Mouse (Mus musculus) CH12.LX (cell line): ENCODE results near the gene Ccer2. TPM values are rescaled to one million over a fixed set of nuclear protein-coding genes. Genes with fewer than 3 reads are reported as not detected.

Experiments used
- DNase-seq: peaks from one replicate; pipeline ENCODE4 v3.0.0-alpha.2; 2013; ENCODE audit errors: extremely low read depth
- H3K27ac ChIP-seq: 2 replicates; pipeline ENCODE4 v1.5.1; 2012; ENCODE audit warnings: low read depth, mild to moderate bottlenecking, control low read depth, moderate library complexity; ENCODE audit not compliant: insufficient read depth
- H3K27me3 ChIP-seq: replicated peaks from 2 replicates; pipeline ENCODE3; 2012; ENCODE audit warnings: inconsistent platforms
- H3K36me3 ChIP-seq, 2 experiments: replicated peaks in 1 of 2; 2 replicates each; pipeline versions ENCODE3 to v1.6.1; 2012; ENCODE audit warnings: inconsistent platforms in 1 of 2, low read length in 1 of 2, mild to moderate bottlenecking in 1 of 2, mixed read lengths in 1 of 2, moderate library complexity in 1 of 2; ENCODE audit not compliant: control insufficient read depth in 1 of 2, insufficient read depth in 1 of 2
- H3K4me1 ChIP-seq, 2 experiments: 2 replicates each; pipeline ENCODE4 v1.6.1; 2012; ENCODE audit warnings: inconsistent platforms in 1 of 2, moderate library complexity in 1 of 2; ENCODE audit not compliant: insufficient read depth in 2 of 2, control insufficient read depth in 1 of 2
- H3K4me2 ChIP-seq: 2 replicates; pipeline ENCODE4 v1.6.1; 2012; ENCODE audit warnings: low read depth, mild to moderate bottlenecking, control low read depth; ENCODE audit not compliant: poor library complexity, insufficient read depth, severe bottlenecking
- H3K4me3 ChIP-seq, 3 experiments: fragments of 150-350 bp in 1 of 3; sonication (generic) in 1 of 3; replicated peaks in 1 of 3; 2 replicates each; pipeline versions ENCODE3 to v1.5.1; 2011 to 2012; ENCODE audit warnings: low read depth in 2 of 3, low read length in 2 of 3, mild to moderate bottlenecking in 2 of 3, moderate library complexity in 2 of 3, control low read depth in 1 of 3, improper control_type of control experiment in 1 of 3, inconsistent platforms in 1 of 3, mixed read lengths in 1 of 3; ENCODE audit not compliant: poor library complexity in 1 of 3
- H3K79me2 ChIP-seq: replicated peaks from 2 replicates; pipeline ENCODE4 v1.6.1; 2012; ENCODE audit warnings: mild to moderate bottlenecking, moderate library complexity; ENCODE audit not compliant: control insufficient read depth, poor library complexity, insufficient read depth, severe bottlenecking; ENCODE audit errors: extremely low read depth
- H3K9ac ChIP-seq: 2 replicates; pipeline ENCODE4 v1.6.1; 2012; ENCODE audit warnings: low read depth, mild to moderate bottlenecking, control low read depth, moderate library complexity; ENCODE audit not compliant: insufficient read depth
- H3K9me3 ChIP-seq: replicated peaks from 2 replicates; pipeline ENCODE3; 2012; ENCODE audit warnings: low read length, inconsistent platforms, mixed read lengths
- BHLHE40 ChIP-seq: IDR thresholded peaks from 2 replicates; pipeline ENCODE4 v1.6.1; 2011; ENCODE audit warnings: mild to moderate bottlenecking, low read depth, low read length, improper control_type of control experiment
- ELF1 ChIP-seq: IDR thresholded peaks from 2 replicates; pipeline ENCODE4 v1.6.1; 2014; ENCODE audit warnings: low read depth, mild to moderate bottlenecking, inconsistent platforms, low read length, improper control_type of control experiment
- HCFC1 ChIP-seq: IDR thresholded peaks from 2 replicates; pipeline ENCODE4 v1.6.1; 2012; ENCODE audit warnings: low read depth, mild to moderate bottlenecking, inconsistent platforms, low read length, improper control_type of control experiment
- IRF4 ChIP-seq: IDR thresholded peaks from 2 replicates; pipeline ENCODE4 v1.6.1; 2014; ENCODE audit warnings: low read depth, mild to moderate bottlenecking, inconsistent platforms, low read length, improper control_type of control experiment
- JUN ChIP-seq: IDR thresholded peaks from 2 replicates; pipeline ENCODE4 v1.6.1; 2011; ENCODE audit warnings: low read depth, mild to moderate bottlenecking, low read length, improper control_type of control experiment, moderate library complexity; ENCODE audit not compliant: insufficient read depth
- KAT2A ChIP-seq: IDR thresholded peaks from 2 replicates; pipeline ENCODE4 v1.6.1; 2012; ENCODE audit warnings: low read length, improper control_type of control experiment, inconsistent platforms; ENCODE audit not compliant: insufficient replicate concordance
- MAX ChIP-seq: IDR thresholded peaks from 2 replicates; pipeline ENCODE4 v1.6.1; 2011; ENCODE audit warnings: low read length, improper control_type of control experiment
- MEF2A ChIP-seq: IDR thresholded peaks from 2 replicates; pipeline ENCODE4 v1.6.1; 2014; ENCODE audit warnings: low read depth, mild to moderate bottlenecking, inconsistent platforms, low read length, improper control_type of control experiment, borderline replicate concordance
- NELFE ChIP-seq: IDR thresholded peaks from 2 replicates; pipeline ENCODE4 v1.6.1; 2011; ENCODE audit warnings: low read depth, low read length, improper control_type of control experiment
- NRF1 ChIP-seq: IDR thresholded peaks from 2 replicates; pipeline ENCODE4 v1.6.1; 2014; ENCODE audit warnings: low read depth, mild to moderate bottlenecking, inconsistent platforms, low read length, improper control_type of control experiment, moderate library complexity
- POLR2A ChIP-seq: IDR thresholded peaks from 2 replicates; pipeline ENCODE4 v1.6.1; 2011; ENCODE audit warnings: low read depth, mild to moderate bottlenecking, improper control_type of control experiment, low read length
- POLR2AphosphoS2 ChIP-seq: IDR thresholded peaks from 2 replicates; pipeline ENCODE4 v1.6.1; 2011; ENCODE audit warnings: low read depth, low read length, improper control_type of control experiment
- SIN3A ChIP-seq: IDR thresholded peaks from 2 replicates; pipeline ENCODE4 v1.6.1; 2012; ENCODE audit warnings: low read length, improper control_type of control experiment, inconsistent platforms
- TBP ChIP-seq: conservative IDR thresholded peaks from 2 replicates; pipeline ENCODE4 v1.6.1; 2011; ENCODE audit warnings: low read depth, low read length, improper control_type of control experiment
- TCF12 ChIP-seq: IDR thresholded peaks from 2 replicates; pipeline ENCODE4 v1.6.1; 2014; ENCODE audit warnings: low read depth, mild to moderate bottlenecking, inconsistent platforms, low read length, improper control_type of control experiment
- UBTF ChIP-seq: IDR thresholded peaks from 2 replicates; pipeline ENCODE4 v1.6.1; 2012; ENCODE audit warnings: low read depth, mild to moderate bottlenecking, inconsistent platforms, low read length, improper control_type of control experiment, moderate library complexity
- ZC3H11A ChIP-seq: IDR thresholded peaks from 2 replicates; pipeline ENCODE4 v1.6.1; 2012; ENCODE audit warnings: low read depth, mild to moderate bottlenecking, inconsistent platforms, low read length, improper control_type of control experiment
- dilution Hi-C: fragments of 300-500 bp; cut with MboI; formaldehyde crosslinking; loops from 2 replicates; pipeline ENCODE4 v1.14.3; 2020; ENCODE audit warnings: low sequenced_read_pairs; ENCODE audit not compliant: extremely low pct_unique_long_range_greater_than_20kb, extremely low pct_ligation_motif_present
- in situ Hi-C: fragments of 300-500 bp; cut with MboI; formaldehyde crosslinking; loops from 3 replicates; pipeline ENCODE4 v1.14.3; 2019; ENCODE audit warnings: low sequenced_read_pairs, low pct_ligation_motif_present, low pct_unique_long_range_greater_than_20kb, mixed read lengths
- polyA plus RNA-seq: library from polyadenylated mRNA; unstranded; fragments of >175 nt; gene quantifications from 2 replicates; pipeline ENCODE4 v1.2.1, GENCODE M21; 2012; ENCODE audit warnings: low read depth; ENCODE audit not compliant: insufficient read length
- total RNA-seq, 2 experiments: library from RNA; depleted of rRNA; stranded (reverse); fragments of 300-350 nt in 1 of 2; fragments of >200 nt in 1 of 2; gene quantifications; 2 replicates each; pipeline ENCODE4 v1.2.3; 2012 to 2014

Ccer2 gene
- total and polyA plus RNA-seq, 3 experiments: 0.17 TPM; not detected in 2

GRCm38 (mm10) chr7:28794496-28794895, 38.5 kb downstream of the Ccer2 start:
- H3K27ac ChIP-seq: peak overlapping the region; percentile 63
- TF ChIP-seq JUN (0 out of 2 replicates have a peak, but pooled peaks have one; percentile 19), IRF4 (0 out of 2 replicates have a peak, but pooled peaks have one; percentile 14), MEF2A (no peak), POLR2A (peak; percentile 25; the same call in 1 of the 2 replicates)
- H3K4me3 ChIP-seq: peak overlapping the region in 1 of 3 experiments; percentile 13
- H3K9ac ChIP-seq: no peak overlapping the region
- in situ Hi-C loops (loop anchor here (25.0 kb wide), 1 partner anchor 243 kb away; no protein-coding TSS in a partner anchor), dilution Hi-C loops (no loop called here)
- peaks cover 12% of the 10 kb centered on the region for H3K79me2 ChIP-seq
- no peaks in the 10 kb centered on the region for H3K9me3 ChIP-seq
- no peaks in the 10 kb centered on the region for H3K27me3 ChIP-seq
- peaks cover 20 to 22% of the 10 kb centered on the region in 2 experiments for H3K36me3 ChIP-seq
- H3K4me2 ChIP-seq: peak overlapping the region; percentile 22; the same call in 1 of the 2 replicates
- peaks cover 31 to 56% of the 10 kb centered on the region in 2 experiments for H3K4me1 ChIP-seq
- DNase-seq: no peak

GRCm38 (mm10) chr7:28795832-28796231, 39.9 kb downstream of the Ccer2 start:
- H3K36me3 ChIP-seq: peaks cover 21 to 32% of the 10 kb centered on the region in 2 experiments
- TF ChIP-seq NRF1 (peak; percentile 34; the same call in 1 of the 2 replicates), MAX (peak; percentile 18; the same call in 1 of the 2 replicates), SIN3A (no peak), TCF12 (peak; percentile 80), MEF2A (0 out of 2 replicates have a peak, but pooled peaks have one; percentile 35), POLR2A (peak; percentile 80), POLR2AphosphoS2 (peak; percentile 43; the same call in 1 of the 2 replicates), IRF4 (peak; percentile 45; the same call in 1 of the 2 replicates), UBTF (no peak), TBP (peak; percentile 89), ELF1 (peak; percentile 90), BHLHE40 (0 out of 2 replicates have a peak, but pooled peaks have one; percentile 28), NELFE (peak; percentile 83), HCFC1 (peak; percentile 76), KAT2A (peak; percentile 66; the same call in 1 of the 2 replicates), ZC3H11A (no peak)
- peak overlapping the region; percentile 86 for H3K9ac ChIP-seq
- in situ Hi-C loops: loop anchor here (5.0 to 25.0 kb wide), 2 partner anchors 71 to 241 kb away; no protein-coding TSS in a partner anchor
- peak overlapping the region; percentile 73 for H3K4me2 ChIP-seq
- DNase-seq: peak; percentile 85
- H3K4me1 ChIP-seq: peaks cover 20 to 43% of the 10 kb centered on the region in 2 experiments
- no peaks in the 10 kb centered on the region for H3K27me3 ChIP-seq
- no peaks in the 10 kb centered on the region for H3K9me3 ChIP-seq
- H3K4me3 ChIP-seq: peak overlapping the region; percentile 63 to 87 (median 84)
- H3K27ac ChIP-seq: peak overlapping the region; percentile 90
- H3K79me2 ChIP-seq: peaks cover 12% of the 10 kb centered on the region
- dilution Hi-C loops: no loop called here
